Mouse (Mus musculus): Measurements from ENCODE around the gene Ttc12.

DNA sequence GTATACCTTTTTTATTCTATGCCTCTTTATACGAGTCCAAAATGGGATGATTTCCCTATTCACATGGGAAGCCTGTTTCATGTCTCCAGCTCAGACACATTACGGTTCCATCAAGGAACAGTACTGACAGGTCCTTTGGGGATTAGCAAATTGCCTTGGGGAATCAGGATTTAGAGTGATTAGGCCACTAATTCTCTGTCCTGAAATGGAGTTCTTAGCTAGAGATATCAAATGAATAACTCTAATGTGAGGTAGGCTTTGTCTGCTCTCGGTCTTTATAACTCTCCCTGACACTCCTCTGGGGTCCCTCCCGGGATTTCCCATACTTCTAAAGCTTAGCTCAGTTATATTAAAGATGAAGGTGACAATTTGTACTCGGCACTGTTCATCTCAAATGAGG, 42.0 kb upstream of the Ttc12 start:
- TF ChIP-seq POLR2A (IDR thresholded peaks at IDR 0.05; ENCODE audit: borderline replicate concordance, low read depth, low read length): no peak
- no peak for TF ChIP-seq CTCF (IDR thresholded peaks at IDR 0.05; ENCODE audit: low read depth, low read length)

Data from bone marrow macrophage, adult 2 months (primary cell).